ENCODE assay signal across 9 mouse cellular contexts in the genomic region with DNA sequence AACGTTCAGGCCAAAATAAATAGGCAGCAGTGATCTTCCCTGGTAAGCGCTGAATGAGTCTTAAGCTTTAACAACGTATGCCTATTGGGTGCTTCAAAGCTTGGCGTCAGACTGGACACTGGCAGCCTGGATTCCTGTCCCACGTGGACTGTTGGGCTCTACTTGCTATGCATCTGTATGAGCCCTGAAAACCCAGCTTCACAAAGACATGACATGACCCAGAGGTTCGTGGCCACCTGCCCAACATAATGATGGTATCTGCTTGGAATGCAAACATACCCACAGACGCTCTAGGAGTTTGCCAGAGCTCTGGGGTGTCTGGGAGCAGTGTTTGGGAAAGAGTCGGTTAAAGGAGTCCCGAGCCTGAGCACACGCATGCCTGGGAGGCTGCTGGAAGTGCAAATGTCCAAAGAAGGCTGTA. TPM values are rescaled to one million over a fixed set of nuclear protein-coding genes. Genes with fewer than 3 reads are reported as not detected.
DNase-seq lines count a peak whose midpoint lies in the region; ATAC-seq lines count a peak whose summit lies in the region.
"Had no signal": no experiment of that assay in that cellular context is flagged by ENCODE, and none has a peak within 500 bp of the region (broad histone marks: within the 10 kb centered on the region; RNA-seq: fewer than 3 reads in every experiment).

No protein-coding gene starts in this region.

- H3K27me3 ChIP-seq in kidney, embryonic 15.5 days = no peaks in the 10 kb centered on the region
- no peaks in the 10 kb centered on the region for H3K27me3 ChIP-seq in heart, embryonic 14.5 days (ENCODE audit: control insufficient read depth, insufficient read depth, low read length)

- H3K4me1 ChIP-seq in kidney, embryonic 15.5 days = peaks cover 31% of the 10 kb centered on the region
- peaks cover 58 to 90% of the 10 kb centered on the region in 2 experiments for H3K4me1 ChIP-seq in heart, embryonic 14.5 days (ENCODE audit: control insufficient read depth in 2 of 2, insufficient read depth in 2 of 2, low read length in 2 of 2)

- DNase-seq in kidney, adult 18-20 months = peak; percentile 50
- DNase-seq in adipocyte (ENCODE audit: low spot score) = peak; percentile 84
- DNase-seq in lung, postnatal 14 days = peak; percentile 59
- no peak for DNase-seq in cerebellum, adult 11-12 months
- DNase-seq in right cerebral cortex, adult 18-20 months = no peak
- no peak for DNase-seq in testis, postnatal 14 days (ENCODE audit: low spot score)
- DNase-seq: retina, postnatal 1 day had no signal

- H3K4me2 ChIP-seq in kidney, embryonic 15.5 days = no peak overlapping the region
- peak overlapping the region; percentile 19; the same call in 1 of the 2 replicates for H3K4me2 ChIP-seq in heart, embryonic 14.5 days (ENCODE audit: low read length)

- H3K27ac ChIP-seq in kidney, embryonic 15.5 days = no peak overlapping the region
- H3K27ac ChIP-seq in heart, embryonic 14.5 days (replicated peaks in 1 of 2; ENCODE audit: control insufficient read depth in 1 of 2, insufficient read depth in 1 of 2, low read depth in 2 of 2, low read length in 2 of 2) = peak overlapping the region; percentile 74 to 87

- WGBS in kidney, embryonic 15.5 days = 61% methylated on average over 10 of the region's 10 CpGs
- 12% methylated on average over 10 of the region's 10 CpGs for whole genome bisulfite sequencing in heart, embryonic 14.5 days

- H3K4me3 ChIP-seq in kidney, embryonic 15.5 days (replicated peaks) = no peak overlapping the region
- H3K4me3 ChIP-seq in heart, embryonic 14.5 days (ENCODE audit: control insufficient read depth in 1 of 2, insufficient read depth in 1 of 2, low read depth in 1 of 2, low read length in 2 of 2) = no peak overlapping the region

- no peak for ATAC-seq in kidney, embryonic 15.5 days (replicated peaks; ENCODE audit: low FRiP score)
- ATAC-seq in heart, embryonic 14.5 days (ENCODE audit: insufficient number of reproducible peaks, insufficient read depth, low FRiP score, low read depth) = peak; percentile 78

- H3K9ac ChIP-seq in kidney, embryonic 15.5 days = no peak overlapping the region
- peak overlapping the region; percentile 50 for H3K9ac ChIP-seq in heart, embryonic 14.5 days (ENCODE audit: low read length)

- peaks cover 10% of the 10 kb centered on the region; the same call in 1 of the 2 replicates for H3K36me3 ChIP-seq in kidney, embryonic 15.5 days
- peaks cover 7% of the 10 kb centered on the region; the same call in 1 of the 2 replicates for H3K36me3 ChIP-seq in heart, embryonic 14.5 days (ENCODE audit: control insufficient read depth, insufficient read depth, low read length)

- no peaks in the 10 kb centered on the region for H3K9me3 ChIP-seq in kidney, embryonic 15.5 days (replicated peaks)
- H3K9me3 ChIP-seq in heart, embryonic 14.5 days (ENCODE audit: control insufficient read depth, low read length) = no peaks in the 10 kb centered on the region

RNA-seq across cellular contexts. Expression of gene Egln1, which starts 22.8 kb away (rescaled TPM):
- polyA plus RNA-seq in kidney, embryonic 15.5 days (2015; fragmentation: Nextera tagmentation; extraction: Ambion mirVana) = 10.9 and 11.1 TPM in 2 replicates
- 25.5 and 26.0 TPM in 2 replicates for polyA plus RNA-seq in heart, embryonic 14.5 days (2014; fragmentation: Nextera tagmentation; extraction: Ambion mirVana)

RNA-seq across cellular contexts. Expression of gene Sprtn, which starts 28.7 kb away (rescaled TPM):
- 9.7 and 10.2 TPM in 2 replicates for polyA plus RNA-seq in kidney, embryonic 15.5 days (2015; fragmentation: Nextera tagmentation; extraction: Ambion mirVana)
- polyA plus RNA-seq in heart, embryonic 14.5 days (2014; fragmentation: Nextera tagmentation; extraction: Ambion mirVana) = 6.5 and 6.8 TPM in 2 replicates

RNA-seq across cellular contexts. Expression of gene Exoc8, which starts 28.9 kb away (rescaled TPM):
- 7.6 and 9.0 TPM in 2 replicates for polyA plus RNA-seq in kidney, embryonic 15.5 days (2015; fragmentation: Nextera tagmentation; extraction: Ambion mirVana)
- 5.8 and 6.5 TPM in 2 replicates for polyA plus RNA-seq in heart, embryonic 14.5 days (2014; fragmentation: Nextera tagmentation; extraction: Ambion mirVana)

Comparison
In these comparisons a context has a peak if more than half of its experiments do, and no peak if none do; other contexts are left out.
1. DNase-seq: peak in kidney, adult 18-20 months (single experiment), adipocyte (single experiment) and lung, postnatal 14 days (single experiment); none in cerebellum, adult 11-12 months (single experiment), right cerebral cortex, adult 18-20 months (single experiment) and testis, postnatal 14 days (single experiment).